Mouse (Mus musculus): ENCODE data around the gene Fnbp4.
"Not testable (repeated sequence)": the region's sequence is repeated elsewhere in the genome, so short reads cannot be mapped to it uniquely, and the experiment has no call there.

The Fnbp4 gene

GRCm38 (mm10) chr2:90782458-90782857 lies 37.3 kb downstream of the Fnbp4 start, which contains the start of gene Agbl2:
Gene Agbl2 (plus strand): TSS chr2:90782727.
- no peak for DNase-seq (ENCODE audit: extremely low read depth, low read depth, low spot score)

GRCm38 (mm10) chr2:90782901-90783486 lies 37.8 kb downstream of the Fnbp4 start:
- DNase-seq (ENCODE audit: extremely low read depth, low read depth, low spot score): no peak

- DNase-seq (ENCODE audit: extremely low read depth, low read depth, low spot score): no peak
These were observed 43.0 kb downstream of the Fnbp4 start for GRCm38 (mm10) chr2:90788126-90788525.

GRCm38 (mm10) chr2:90808241-90809126 lies 63.3 kb downstream of the Fnbp4 start:
- DNase-seq (ENCODE audit: extremely low read depth, low read depth, low spot score): no peak

- no peak for DNase-seq (ENCODE audit: extremely low read depth, low read depth, low spot score)
These were observed 65.6 kb downstream of the Fnbp4 start for GRCm38 (mm10) chr2:90810751-90811150.

- DNase-seq (ENCODE audit: extremely low read depth, low read depth, low spot score): no peak
These were observed 70.1 kb downstream of the Fnbp4 start for GRCm38 (mm10) chr2:90815266-90815665.

GRCm38 (mm10) chr2:90816144-90816543 lies 71.0 kb downstream of the Fnbp4 start:
- no peak for DNase-seq (ENCODE audit: extremely low read depth, low read depth, low spot score)

- no peak for DNase-seq (ENCODE audit: extremely low read depth, low read depth, low spot score)
These were observed 73.5 kb downstream of the Fnbp4 start for GRCm38 (mm10) chr2:90818710-90819109.

- DNase-seq (ENCODE audit: extremely low read depth, low read depth, low spot score): no peak
These were observed 75.7 kb downstream of the Fnbp4 start for GRCm38 (mm10) chr2:90820894-90821293.

GRCm38 (mm10) chr2:90822978-90823377 lies 77.8 kb downstream of the Fnbp4 start:
- DNase-seq (ENCODE audit: extremely low read depth, low read depth, low spot score): no peak

GRCm38 (mm10) chr2:90823781-90824180 lies 78.6 kb downstream of the Fnbp4 start:
- DNase-seq (ENCODE audit: extremely low read depth, low read depth, low spot score): no peak

GRCm38 (mm10) chr2:90824528-90824927 lies 79.4 kb downstream of the Fnbp4 start:
- not testable (repeated sequence) for DNase-seq (ENCODE audit: extremely low read depth, low read depth, low spot score)

- no peak for DNase-seq (ENCODE audit: extremely low read depth, low read depth, low spot score)
These were observed 80.5 kb downstream of the Fnbp4 start for GRCm38 (mm10) chr2:90825515-90826172.

GRCm38 (mm10) chr2:90828739-90829138 lies 83.6 kb downstream of the Fnbp4 start:
- no peak for DNase-seq (ENCODE audit: extremely low read depth, low read depth, low spot score)
